Comparison of ENCODE assay signal across 22 mouse cellular contexts in the genomic region with DNA sequence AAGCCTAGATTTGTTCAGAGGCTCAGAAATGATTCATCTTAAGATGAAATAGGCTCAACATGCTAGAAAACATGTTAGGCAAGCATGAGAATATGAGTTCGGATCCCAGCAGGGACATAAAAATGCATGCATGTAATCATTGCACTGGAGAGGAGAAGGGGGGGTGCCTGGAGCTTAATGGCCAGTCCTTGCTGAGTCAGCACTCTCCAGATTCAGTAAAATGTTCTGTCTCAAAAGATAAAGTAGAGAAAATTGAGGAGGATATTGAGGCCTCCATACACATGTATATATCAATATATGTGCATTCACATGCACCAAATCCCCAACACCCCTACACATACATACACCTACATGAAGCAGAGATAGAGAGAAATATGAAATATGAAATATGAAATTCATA.
DNase-seq lines count a peak whose midpoint lies in the region; ATAC-seq and TF ChIP-seq lines count a peak whose summit lies in the region.
"Had no signal": no experiment of that assay in that cellular context is flagged by ENCODE, and none has a peak within 500 bp of the region (broad histone marks: within the 10 kb centered on the region; RNA-seq: fewer than 3 reads in every experiment).

No protein-coding gene starts in this region.

- TF ChIP-seq RAD21 in CH12.LX (IDR thresholded peaks at IDR 0.05; ENCODE audit: low read depth, low read length): no peak

- TF ChIP-seq CTCF in CH12.LX (conservative IDR thresholded peaks at IDR 0.05 in 1 of 2, IDR thresholded peaks at IDR 0.05 in 1 of 2; ENCODE audit: low read depth in 2 of 2, low read length in 2 of 2): no peak

- H3K4me2 ChIP-seq in neural tube, embryonic 13.5 days: no peak overlapping the region
- no peak overlapping the region for H3K4me2 ChIP-seq in CH12.LX (ENCODE audit: insufficient read depth, low read depth, poor library complexity, severe bottlenecking)

- H3K79me2 ChIP-seq in CH12.LX (replicated peaks; ENCODE audit: control insufficient read depth, extremely low read depth, insufficient read depth, poor library complexity, severe bottlenecking): no peaks in the 10 kb centered on the region

- TF ChIP-seq EP300 in CH12.LX (IDR thresholded peaks at IDR 0.05; ENCODE audit: low read length): no peak

- peak overlapping the region; percentile 9 for H3K27ac ChIP-seq in neural tube, embryonic 13.5 days (replicated peaks)
- H3K27ac ChIP-seq in CH12.LX (ENCODE audit: insufficient read depth, low read depth) (no peak overlapping the region), ES-E14 (ENCODE audit: insufficient read depth, low read depth, low read length, poor library complexity, severe bottlenecking) (no peak overlapping the region)
- H3K27ac ChIP-seq in midbrain, embryonic 10.5 days (replicated peaks): no peak overlapping the region

- TF ChIP-seq POLR2A in CH12.LX (IDR thresholded peaks at IDR 0.05; ENCODE audit: low read depth, low read length): no peak

- H3K27me3 ChIP-seq in neural tube, embryonic 13.5 days: no peaks in the 10 kb centered on the region
- no peaks in the 10 kb centered on the region for H3K27me3 ChIP-seq in CH12.LX (replicated peaks)
- H3K27me3 ChIP-seq in midbrain, embryonic 10.5 days (ENCODE audit: low read depth, poor library complexity, severe bottlenecking): no peaks in the 10 kb centered on the region

- no peak overlapping the region for H3K4me3 ChIP-seq in neural tube, embryonic 13.5 days
- H3K4me3 ChIP-seq in CH12.LX (replicated peaks in 1 of 3; ENCODE audit: low read depth in 2 of 3, low read length in 2 of 3, poor library complexity in 1 of 3) (no peak overlapping the region), ES-E14 (ENCODE audit: insufficient read depth in 1 of 2, low read depth in 1 of 2, low read length in 2 of 2, poor library complexity in 1 of 2, severe bottlenecking in 1 of 2) (no peak overlapping the region)
- H3K4me3 ChIP-seq in midbrain, embryonic 10.5 days: no peak overlapping the region

- in situ Hi-C loops in CH12.LX (cut with MboI; ENCODE audit: low pct_ligation_motif_present, low pct_unique_long_range_greater_than_20kb, low sequenced_read_pairs) (no loop called here), ES-E14 (cut with MboI; ENCODE audit: low sequenced_read_pairs in 2 of 2, unreplicated experiment in 2 of 2) (no loop called here)

- ATAC-seq in neural tube, embryonic 13.5 days (ENCODE audit: low read depth): no peak
- ATAC-seq: activated CD4-positive, CD25-positive, alpha-beta regulatory T cell, adult 4 months; CD4-positive, CD25-positive, alpha-beta regulatory T cell, adult 4 months; Patski had no signal

- peaks cover 15% of the 10 kb centered on the region for H3K4me1 ChIP-seq in neural tube, embryonic 13.5 days (replicated peaks)
- no peaks in the 10 kb centered on the region for H3K4me1 ChIP-seq in CH12.LX (ENCODE audit: control insufficient read depth in 1 of 2, insufficient read depth in 2 of 2)
- H3K4me1 ChIP-seq in ES-E14 (ENCODE audit: control insufficient read depth in 2 of 2, insufficient read depth in 2 of 2, low read length in 2 of 2, poor library complexity in 1 of 2): no peaks in the 10 kb centered on the region
- peaks cover 14% of the 10 kb centered on the region for H3K4me1 ChIP-seq in midbrain, embryonic 10.5 days

- dilution Hi-C loops in CH12.LX (cut with MboI; ENCODE audit: extremely low pct_ligation_motif_present, extremely low pct_unique_long_range_greater_than_20kb, low sequenced_read_pairs): no loop called here

- no peak overlapping the region for H3K9ac ChIP-seq in neural tube, embryonic 13.5 days
- H3K9ac ChIP-seq in CH12.LX (ENCODE audit: insufficient read depth, low read depth): no peak overlapping the region
- H3K9ac ChIP-seq in ES-E14 (ENCODE audit: insufficient read depth, low read depth, low read length, poor library complexity, severe bottlenecking): no peak overlapping the region

- 81% methylated on average over 1 of the region's 1 CpGs for WGBS in neural tube, embryonic 13.5 days
- WGBS in midbrain, embryonic 10.5 days: 95% methylated on average over 1 of the region's 1 CpGs

- H3K36me3 ChIP-seq in neural tube, embryonic 13.5 days: no peaks in the 10 kb centered on the region
- no peaks in the 10 kb centered on the region for H3K36me3 ChIP-seq in CH12.LX (replicated peaks in 1 of 2; ENCODE audit: control insufficient read depth in 1 of 2, insufficient read depth in 1 of 2, low read length in 1 of 2)
- H3K36me3 ChIP-seq in ES-E14 (ENCODE audit: control insufficient read depth, insufficient read depth, low read length, poor library complexity, severe bottlenecking): no peaks in the 10 kb centered on the region
- H3K36me3 ChIP-seq in midbrain, embryonic 10.5 days: no peaks in the 10 kb centered on the region
- H3K36me3 ChIP-seq: G1E had no signal

- DNase-seq in neural tube, embryonic 10.5 days (ENCODE audit: extremely low spot score, low spot score): no peak
- no peak for DNase-seq in CH12.LX (ENCODE audit: extremely low read depth)
- DNase-seq in ES-E14 (ENCODE audit: low read depth, low spot score): no peak
- DNase-seq in midbrain, embryonic 10.5 days (ENCODE audit: low spot score): no peak
- no peak for DNase-seq in cerebellum, adult 11 months
- DNase-seq: adrenal gland, adult 2 months; adrenal gland, adult 8-10 months; adrenal gland, postnatal 10 days; adrenal gland, postnatal 14 days; adrenal gland, postnatal 25 days; adrenal gland, postnatal 36 days; B cell, adult 2 months; cerebellum, adult 11-12 months; cerebellum, adult 18-20 months; cerebellum, adult 2 months; cerebellum, adult 8-10 months; cerebellum, adult 9-10 months had no signal

- H3K9me3 ChIP-seq in neural tube, embryonic 13.5 days: no peaks in the 10 kb centered on the region
- H3K9me3 ChIP-seq in CH12.LX (replicated peaks; ENCODE audit: low read length): peaks cover 12% of the 10 kb centered on the region
- no peaks in the 10 kb centered on the region for H3K9me3 ChIP-seq in ES-E14 (ENCODE audit: control insufficient read depth, insufficient read depth, low read depth, low read length)
- H3K9me3 ChIP-seq in midbrain, embryonic 10.5 days (replicated peaks): no peaks in the 10 kb centered on the region
- H3K9me3 ChIP-seq: G1E had no signal

TF ChIP-seq in CH12.LX, 34 proteins besides CTCF, POLR2A, EP300 and RAD21:
- no peak for TF ChIP-seq ETS1 (conservative IDR thresholded peaks at IDR 0.05; ENCODE audit: low read depth, low read length)
- TF ChIP-seq MAFK (IDR thresholded peaks at IDR 0.05; ENCODE audit: insufficient replicate concordance, low read length): peak; percentile 70; the same call in 1 of the 2 replicates

TF ChIP-seq in ES-E14, 5 proteins besides CTCF, POLR2A, EP300 and RAD21:
- TF ChIP-seq MAFK (IDR thresholded peaks at IDR 0.05; ENCODE audit: insufficient read depth, low read depth, low read length): peak; percentile 88
- TF ChIP-seq ZNF384 (IDR thresholded peaks at IDR 0.05; ENCODE audit: low read depth, low read length): no peak
- no peak for TF ChIP-seq CHD2 (IDR thresholded peaks at IDR 0.05; ENCODE audit: low read depth, low read length)
- no peak for TF ChIP-seq ZC3H11A (IDR thresholded peaks at IDR 0.05; ENCODE audit: borderline replicate concordance, low read depth, low read length)
- TF ChIP-seq HCFC1 (IDR thresholded peaks at IDR 0.05; ENCODE audit: borderline replicate concordance, insufficient read depth, low read length): no peak
TF ChIP-seq in ES-E14: peak in this region for 1.
